Mouse (Mus musculus): ENCODE results near the gene Cnot1. TPM values are rescaled to one million over a fixed set of nuclear protein-coding genes. Genes with fewer than 3 reads are reported as not detected.
"Not testable (repeated sequence)": the region's sequence is repeated elsewhere in the genome, so short reads cannot be mapped to it uniquely, and the experiment has no call there.

Gene Cnot1
- total RNA-seq, 1 experiment = 207 TPM

- in situ Hi-C loops (cut with MboI; ENCODE audit: low sequenced_read_pairs in 2 of 2, unreplicated experiment in 2 of 2) = no loop called here
- Histone ChIP-seq H3K9ac (ENCODE audit: insufficient read depth, low read depth, low read length, poor library complexity, severe bottlenecking) (no peak overlapping the region), H3K4me1 (ENCODE audit: control insufficient read depth in 2 of 2, insufficient read depth in 2 of 2, low read length in 2 of 2, poor library complexity in 1 of 2) (peaks cover 8 to 26% of the 10 kb centered on the region in 2 experiments; a peak in 3 of 4 replicates), H3K4me3 (ENCODE audit: insufficient read depth in 1 of 2, low read depth in 1 of 2, low read length in 2 of 2, poor library complexity in 1 of 2, severe bottlenecking in 1 of 2) (no peak overlapping the region), H3K27ac (ENCODE audit: insufficient read depth, low read depth, low read length, poor library complexity, severe bottlenecking) (peak overlapping the region; percentile 25; the same call in 1 of the 2 replicates), H3K36me3 (ENCODE audit: control insufficient read depth, insufficient read depth, low read length, poor library complexity, severe bottlenecking) (peaks cover 9% of the 10 kb centered on the region), H3K9me3 (ENCODE audit: control insufficient read depth, insufficient read depth, low read depth, low read length) (no peaks in the 10 kb centered on the region)
- TF ChIP-seq ZC3H11A (IDR thresholded peaks at IDR 0.05; ENCODE audit: borderline replicate concordance, low read depth, low read length) = no peak
- no peak for TF ChIP-seq HCFC1 (IDR thresholded peaks at IDR 0.05; ENCODE audit: borderline replicate concordance, insufficient read depth, low read length)
- TF ChIP-seq CHD2 (IDR thresholded peaks at IDR 0.05; ENCODE audit: low read depth, low read length) = no peak
- no peak for TF ChIP-seq ZNF384 (IDR thresholded peaks at IDR 0.05; ENCODE audit: low read depth, low read length)
- TF ChIP-seq MAFK (IDR thresholded peaks at IDR 0.05; ENCODE audit: insufficient read depth, low read depth, low read length) = no peak
- DNase-seq (ENCODE audit: low read depth, low spot score) = no peak
Measured at GRCm38 (mm10) chr8:95835891-95836290, 28.6 kb upstream of the Cnot1 start.

- in situ Hi-C loops (cut with MboI; ENCODE audit: low sequenced_read_pairs in 2 of 2, unreplicated experiment in 2 of 2) = no loop called here
- TF ChIP-seq MAFK (IDR thresholded peaks at IDR 0.05; ENCODE audit: insufficient read depth, low read depth, low read length) (no peak), ZC3H11A (IDR thresholded peaks at IDR 0.05; ENCODE audit: borderline replicate concordance, low read depth, low read length) (no peak), HCFC1 (IDR thresholded peaks at IDR 0.05; ENCODE audit: borderline replicate concordance, insufficient read depth, low read length) (no peak), CHD2 (IDR thresholded peaks at IDR 0.05; ENCODE audit: low read depth, low read length) (0 out of 2 replicates have a peak, but pooled peaks have one; percentile 12), ZNF384 (IDR thresholded peaks at IDR 0.05; ENCODE audit: low read depth, low read length) (no peak)
- Histone ChIP-seq H3K4me3 (ENCODE audit: insufficient read depth in 1 of 2, low read depth in 1 of 2, low read length in 2 of 2, poor library complexity in 1 of 2, severe bottlenecking in 1 of 2) (peak overlapping the region; percentile 40 to 65), H3K27ac (ENCODE audit: insufficient read depth, low read depth, low read length, poor library complexity, severe bottlenecking) (peak overlapping the region; percentile 73), H3K4me1 (ENCODE audit: control insufficient read depth in 2 of 2, insufficient read depth in 2 of 2, low read length in 2 of 2, poor library complexity in 1 of 2) (peaks cover 10 to 30% of the 10 kb centered on the region in 2 experiments), H3K9me3 (ENCODE audit: control insufficient read depth, insufficient read depth, low read depth, low read length) (no peaks in the 10 kb centered on the region), H3K9ac (ENCODE audit: insufficient read depth, low read depth, low read length, poor library complexity, severe bottlenecking) (peak overlapping the region; percentile 56), H3K36me3 (ENCODE audit: control insufficient read depth, insufficient read depth, low read length, poor library complexity, severe bottlenecking) (peaks cover 6% of the 10 kb centered on the region; the same call in 1 of the 2 replicates)
- DNase-seq (ENCODE audit: low read depth, low spot score) = peak; percentile 92
Measured at GRCm38 (mm10) chr8:95833435-95833984, 26.2 kb upstream of the Cnot1 start.

DNA sequence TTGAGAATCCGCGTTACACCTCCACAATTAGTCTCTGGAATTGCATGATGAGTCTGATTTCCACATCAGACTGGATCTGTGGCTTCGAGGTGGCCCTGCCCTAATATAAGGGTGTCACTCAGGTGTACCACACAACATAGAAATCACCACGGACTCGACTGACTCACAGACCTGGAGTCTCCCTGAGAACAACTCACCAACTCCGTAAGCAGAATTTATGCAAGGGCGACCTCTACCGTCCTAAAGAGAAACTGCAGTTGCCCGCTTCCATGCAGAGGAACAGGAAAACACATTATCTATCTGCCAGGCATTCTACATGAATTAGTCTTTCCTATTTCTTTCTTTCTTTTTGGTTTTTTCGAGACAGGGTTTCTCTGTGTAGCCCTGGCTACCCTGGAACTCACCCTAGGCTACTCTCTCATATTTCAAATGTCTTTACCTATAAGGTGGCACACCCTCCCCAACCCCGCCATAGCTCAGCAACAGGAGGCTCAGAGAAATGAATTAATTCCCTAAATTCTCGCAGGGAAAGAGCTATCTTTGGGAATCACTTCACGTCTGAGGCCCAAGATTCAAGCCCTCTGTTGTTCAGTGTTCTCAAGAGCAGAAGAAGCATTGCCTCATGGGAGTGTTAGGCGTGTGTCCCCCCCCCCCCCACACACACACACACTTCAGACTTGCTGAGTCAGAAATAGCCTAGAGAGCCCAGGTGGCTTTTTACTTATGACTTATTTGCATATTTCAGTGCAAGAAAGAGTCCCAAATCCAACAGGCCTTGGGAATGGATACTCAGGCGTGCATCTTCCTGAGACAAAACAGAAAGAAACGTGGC lies 25.6 kb upstream of the Cnot1 start:
- Histone ChIP-seq H3K4me3 (ENCODE audit: insufficient read depth in 1 of 2, low read depth in 1 of 2, low read length in 2 of 2, poor library complexity in 1 of 2, severe bottlenecking in 1 of 2) (peak overlapping the region; percentile 43 to 65), H3K27ac (ENCODE audit: insufficient read depth, low read depth, low read length, poor library complexity, severe bottlenecking) (peak overlapping the region; percentile 73), H3K36me3 (ENCODE audit: control insufficient read depth, insufficient read depth, low read length, poor library complexity, severe bottlenecking) (peaks cover 6% of the 10 kb centered on the region; the same call in 1 of the 2 replicates), H3K4me1 (ENCODE audit: control insufficient read depth in 2 of 2, insufficient read depth in 2 of 2, low read length in 2 of 2, poor library complexity in 1 of 2) (peaks cover 10 to 34% of the 10 kb centered on the region in 2 experiments), H3K9ac (ENCODE audit: insufficient read depth, low read depth, low read length, poor library complexity, severe bottlenecking) (peak overlapping the region; percentile 56; the same call in 1 of the 2 replicates), H3K9me3 (ENCODE audit: control insufficient read depth, insufficient read depth, low read depth, low read length) (no peaks in the 10 kb centered on the region)
- DNase-seq (ENCODE audit: low read depth, low spot score) = peak; percentile 86
- no peak for TF ChIP-seq ZNF384 (IDR thresholded peaks at IDR 0.05; ENCODE audit: low read depth, low read length)
- peak; percentile 83 for TF ChIP-seq MAFK (IDR thresholded peaks at IDR 0.05; ENCODE audit: insufficient read depth, low read depth, low read length)
- peak; percentile 16; the same call in 1 of the 2 replicates for TF ChIP-seq HCFC1 (IDR thresholded peaks at IDR 0.05; ENCODE audit: borderline replicate concordance, insufficient read depth, low read length)
- TF ChIP-seq ZC3H11A (IDR thresholded peaks at IDR 0.05; ENCODE audit: borderline replicate concordance, low read depth, low read length) = peak; percentile 19; the same call in 1 of the 2 replicates
- in situ Hi-C loops (cut with MboI; ENCODE audit: low sequenced_read_pairs in 2 of 2, unreplicated experiment in 2 of 2) = no loop called here

DNA sequence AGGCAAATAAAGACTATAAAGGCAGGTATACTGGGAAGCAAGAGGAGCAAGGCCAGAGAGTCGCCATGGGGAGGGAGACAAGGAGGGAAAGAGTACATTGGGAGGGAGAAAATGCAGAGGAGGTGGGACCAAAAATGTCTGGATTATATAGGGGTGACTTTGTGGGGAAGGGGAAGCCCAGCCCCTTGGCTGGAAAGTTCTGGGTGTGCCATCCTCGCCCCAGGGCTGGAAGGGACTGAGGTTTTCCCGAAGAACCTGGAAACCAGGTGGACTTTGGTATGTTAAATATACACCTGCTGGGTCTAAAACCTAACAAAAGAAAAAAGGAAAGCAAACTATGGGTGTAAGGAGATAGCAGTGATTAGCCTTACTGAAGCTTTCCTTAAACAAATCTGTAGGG lies 22.9 kb upstream of the Cnot1 start:
- peaks cover 10 to 19% of the 10 kb centered on the region in 2 experiments for H3K4me1 ChIP-seq (ENCODE audit: control insufficient read depth in 2 of 2, insufficient read depth in 2 of 2, low read length in 2 of 2, poor library complexity in 1 of 2)
- TF ChIP-seq HCFC1 (IDR thresholded peaks at IDR 0.05; ENCODE audit: borderline replicate concordance, insufficient read depth, low read length) (no peak), ZNF384 (IDR thresholded peaks at IDR 0.05; ENCODE audit: low read depth, low read length) (no peak), MAFK (IDR thresholded peaks at IDR 0.05; ENCODE audit: insufficient read depth, low read depth, low read length) (no peak), ZC3H11A (IDR thresholded peaks at IDR 0.05; ENCODE audit: borderline replicate concordance, low read depth, low read length) (no peak), CHD2 (IDR thresholded peaks at IDR 0.05; ENCODE audit: low read depth, low read length) (no peak)

GRCm38 (mm10) chr8:95825162-95825561 lies 17.9 kb upstream of the Cnot1 start, which contains the start of gene Sap18b:
Gene Sap18b (plus strand): TSS chr8:95825346.
- in situ Hi-C loops (cut with MboI; ENCODE audit: low sequenced_read_pairs in 2 of 2, unreplicated experiment in 2 of 2); DNase-seq (ENCODE audit: low read depth, low spot score); H3K9ac ChIP-seq (ENCODE audit: insufficient read depth, low read depth, low read length, poor library complexity, severe bottlenecking); H3K9me3 ChIP-seq (ENCODE audit: control insufficient read depth, insufficient read depth, low read depth, low read length); H3K36me3 ChIP-seq (ENCODE audit: control insufficient read depth, insufficient read depth, low read length, poor library complexity, severe bottlenecking); H3K27ac ChIP-seq (ENCODE audit: insufficient read depth, low read depth, low read length, poor library complexity, severe bottlenecking): not testable (repeated sequence)
- Histone ChIP-seq H3K4me1 (ENCODE audit: control insufficient read depth in 2 of 2, insufficient read depth in 2 of 2, low read length in 2 of 2, poor library complexity in 1 of 2) (peaks cover 0 to 15% of the 10 kb centered on the region in 2 experiments; a peak in 3 of 4 replicates), H3K4me3 (ENCODE audit: insufficient read depth in 1 of 2, low read depth in 1 of 2, low read length in 2 of 2, poor library complexity in 1 of 2, severe bottlenecking in 1 of 2) (peak within 1 kb of the TSS; percentile 32 to 50; a peak in 3 of 4 replicates)

More for the DNA sequence above, 22.9 kb upstream of the Cnot1 start:
- DNase-seq (ENCODE audit: low read depth, low spot score) = no peak
- Histone ChIP-seq H3K9me3 (ENCODE audit: control insufficient read depth, insufficient read depth, low read depth, low read length) (no peaks in the 10 kb centered on the region), H3K36me3 (ENCODE audit: control insufficient read depth, insufficient read depth, low read length, poor library complexity, severe bottlenecking) (no peaks in the 10 kb centered on the region; the same call in 1 of the 2 replicates), H3K9ac (ENCODE audit: insufficient read depth, low read depth, low read length, poor library complexity, severe bottlenecking) (no peak overlapping the region), H3K27ac (ENCODE audit: insufficient read depth, low read depth, low read length, poor library complexity, severe bottlenecking) (no peak overlapping the region), H3K4me3 (ENCODE audit: insufficient read depth in 1 of 2, low read depth in 1 of 2, low read length in 2 of 2, poor library complexity in 1 of 2, severe bottlenecking in 1 of 2) (no peak overlapping the region)
- in situ Hi-C loops (cut with MboI; ENCODE audit: low sequenced_read_pairs in 2 of 2, unreplicated experiment in 2 of 2) = no loop called here

All from ES-E14 (cell line).